Mouse (Mus musculus) 3T3-L1 (cell line): ENCODE results near the gene Afap1.

Source experiments
- DNase-seq: peaks from one replicate; pipeline ENCODE4 v3.0.0-alpha.2; 2015; ENCODE audit warnings: low read depth, low spot score

Gene Afap1

DNA sequence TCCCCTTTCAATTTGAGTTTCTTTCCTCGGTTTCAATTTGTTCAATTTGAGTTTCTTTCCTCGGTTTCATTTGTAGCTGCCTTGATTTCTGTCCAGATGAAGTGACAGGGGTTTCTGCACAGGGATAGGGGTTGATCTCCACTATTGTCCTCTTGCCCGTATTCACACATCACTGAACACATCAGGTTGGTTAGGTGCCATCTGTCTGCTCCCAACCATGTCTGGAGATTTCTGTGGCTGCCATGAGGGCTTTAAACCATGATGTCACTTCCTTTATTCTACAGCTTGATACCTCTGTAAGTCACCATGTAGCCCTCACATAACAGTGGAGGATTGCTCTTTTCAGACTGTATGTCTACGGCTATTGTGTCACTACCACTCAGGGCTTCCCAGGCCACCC, 4.0 kb downstream of the Afap1 start:
- DNase-seq: no peak

DNA sequence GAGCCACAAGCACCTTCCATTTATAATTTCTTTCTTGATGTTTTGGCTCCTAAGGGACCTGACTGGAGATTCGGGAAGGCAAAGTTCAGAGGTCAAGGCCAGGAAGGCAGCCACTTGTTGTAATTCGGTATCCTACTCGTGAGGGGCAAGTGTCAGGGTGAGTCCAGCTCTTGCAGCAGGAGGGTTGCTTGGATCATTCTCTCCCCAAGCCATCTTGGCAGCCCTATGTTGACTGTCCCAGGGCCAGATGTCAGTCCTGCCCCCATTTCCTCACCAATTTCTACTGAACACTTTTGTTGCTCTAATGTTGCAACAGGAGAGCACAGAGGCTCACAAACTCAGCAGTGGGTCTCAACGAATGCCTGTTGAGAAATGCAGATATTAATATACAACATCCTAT, 5.0 kb downstream of the Afap1 start:
- DNase-seq: no peak

DNA sequence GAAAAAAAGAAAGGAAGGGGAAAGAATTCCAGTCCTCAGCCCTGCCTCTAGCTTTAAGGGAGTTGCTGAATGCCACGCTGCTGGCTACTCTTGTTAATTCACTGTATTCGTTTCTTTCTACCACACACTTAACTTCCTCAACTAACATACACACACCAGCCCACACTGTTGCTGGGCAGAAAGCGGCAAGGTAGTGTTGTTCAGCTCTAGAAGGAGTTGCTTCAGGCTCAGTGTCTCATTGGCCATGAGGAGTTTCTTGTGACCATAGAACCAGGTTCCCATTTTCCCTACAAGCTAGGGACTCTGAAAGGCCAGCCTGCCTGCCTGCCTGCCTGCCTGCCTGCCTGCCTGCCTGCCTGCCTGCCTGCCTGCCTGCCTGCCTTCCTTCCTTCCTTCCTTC, 5.9 kb downstream of the Afap1 start:
- no peak for DNase-seq

DNA sequence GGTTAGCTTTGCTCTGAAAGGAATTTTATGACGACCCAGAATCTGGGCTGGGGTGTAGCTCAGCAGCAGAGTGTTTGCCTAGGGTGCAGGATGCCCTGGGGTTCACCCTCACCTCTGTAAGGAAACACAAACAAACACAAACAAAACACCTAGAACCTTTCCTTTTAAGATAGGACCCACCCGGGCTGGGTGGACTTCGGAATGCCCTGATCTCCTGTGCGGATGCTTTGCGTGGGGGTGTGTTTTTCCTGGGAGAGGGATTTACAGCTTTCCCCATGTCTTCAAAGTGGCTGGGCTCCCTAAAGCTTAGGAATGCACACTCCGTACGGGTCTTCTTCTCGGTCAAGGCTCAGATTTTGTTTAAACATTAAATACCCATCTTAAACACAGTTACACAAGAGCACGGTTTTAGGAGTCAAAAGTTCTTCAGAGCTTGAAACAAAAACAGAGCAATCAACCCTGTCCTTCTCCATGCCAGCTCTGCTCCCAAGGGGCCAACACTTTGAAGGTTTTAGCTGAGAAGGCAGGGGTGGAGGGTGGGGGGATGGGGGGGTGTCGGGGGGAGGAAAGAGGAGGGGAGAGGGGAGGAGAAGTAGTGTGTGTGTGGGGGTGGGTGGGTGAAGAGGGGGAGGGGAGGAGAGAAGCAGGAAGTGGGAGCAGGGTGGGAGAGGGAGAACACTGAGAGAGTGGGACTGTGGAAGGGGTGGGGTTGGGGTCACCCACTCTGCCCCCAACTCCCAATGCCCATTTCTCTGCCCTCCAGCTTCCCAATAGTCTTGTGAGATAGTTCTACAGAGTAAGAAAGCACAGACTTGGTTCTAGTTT, 7.5 kb downstream of the Afap1 start:
- no peak for DNase-seq

DNA sequence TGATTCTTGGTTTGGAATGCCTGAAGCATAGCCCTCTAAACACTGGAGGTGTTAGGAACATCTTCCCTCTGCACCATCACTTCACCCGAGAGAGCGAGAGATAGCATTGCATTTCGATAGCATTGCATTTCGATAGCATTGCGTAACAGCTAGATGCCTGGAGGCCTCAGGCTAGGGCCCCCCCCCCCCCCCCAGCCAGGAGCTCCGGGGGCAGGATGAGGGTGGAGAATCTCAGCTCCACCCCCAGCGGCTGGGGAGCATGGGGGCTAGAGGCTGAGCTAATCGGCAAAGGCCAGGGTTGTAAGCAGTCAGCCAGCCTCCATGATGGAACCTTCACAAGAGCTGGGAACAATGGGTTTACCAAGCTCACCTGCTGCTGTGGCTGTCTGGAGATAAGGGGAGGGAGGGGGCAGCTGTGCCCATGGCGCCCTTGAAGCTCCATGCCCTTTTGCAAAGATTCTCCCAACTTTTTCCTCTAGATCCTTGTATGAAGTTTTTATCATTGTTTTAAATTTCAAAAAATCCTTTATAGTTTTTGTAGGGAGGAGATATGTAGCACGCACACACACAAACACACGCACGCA, 8.2 kb downstream of the Afap1 start:
- no peak for DNase-seq

DNA sequence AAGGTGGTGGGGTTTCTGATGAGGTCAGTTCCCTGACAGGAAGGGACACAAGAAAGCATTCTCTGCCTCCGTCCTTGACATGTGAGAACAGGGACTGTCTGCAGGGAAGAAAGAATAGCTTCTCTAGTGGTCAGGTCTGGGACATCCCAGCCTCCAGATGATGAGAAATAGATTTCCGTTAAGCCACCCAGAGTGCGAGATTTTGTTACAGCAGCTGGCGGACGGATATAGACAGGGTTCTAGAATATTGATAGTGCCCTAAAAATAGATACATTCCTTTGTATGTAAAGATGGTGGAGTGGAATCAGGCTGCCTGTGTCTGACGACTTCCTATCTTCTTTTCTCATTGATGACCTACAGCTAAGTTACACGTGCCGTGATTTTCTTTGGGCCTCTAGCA, 10.3 kb downstream of the Afap1 start:
- DNase-seq: no peak

DNA sequence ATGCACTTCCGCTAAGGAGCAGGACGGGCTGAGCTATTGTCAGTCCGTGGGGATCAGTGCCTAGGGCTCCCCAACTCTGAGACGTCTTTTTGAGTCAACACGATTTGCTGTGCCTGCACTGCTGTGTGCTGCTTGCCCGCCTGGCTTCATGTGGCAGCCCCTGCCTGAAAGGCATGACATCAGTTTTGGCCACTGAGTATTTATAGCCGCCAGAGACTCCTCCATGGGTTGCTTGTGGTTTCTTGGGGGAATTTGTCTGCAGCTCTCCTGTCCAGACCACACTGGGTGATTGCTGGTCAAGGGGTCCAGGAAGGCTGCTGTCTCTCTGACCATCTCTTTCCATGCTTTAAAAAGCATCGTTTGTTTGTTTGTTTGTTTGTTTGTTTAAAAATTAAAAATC, 12.2 kb downstream of the Afap1 start:
- peak; percentile 54 for DNase-seq

DNA sequence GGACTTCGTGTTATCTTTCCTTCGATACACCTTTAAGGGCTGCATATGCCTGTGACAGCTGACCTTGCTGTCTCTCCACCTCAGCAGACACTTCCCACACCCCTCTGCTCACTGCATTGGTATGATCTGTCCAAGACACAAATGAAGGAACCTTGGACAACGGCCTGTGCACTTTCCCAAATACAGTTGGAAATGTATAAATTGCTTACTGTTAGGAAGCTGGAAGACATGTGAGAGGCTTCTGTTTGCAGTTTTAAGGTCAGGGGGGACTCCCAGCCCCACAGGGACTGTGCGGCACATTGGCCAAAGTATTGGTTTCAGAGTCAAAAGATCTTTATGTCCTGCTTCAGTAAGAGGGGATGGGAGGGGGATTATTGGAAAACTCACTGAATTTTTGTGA, 14.0 kb downstream of the Afap1 start:
- DNase-seq: no peak

DNA sequence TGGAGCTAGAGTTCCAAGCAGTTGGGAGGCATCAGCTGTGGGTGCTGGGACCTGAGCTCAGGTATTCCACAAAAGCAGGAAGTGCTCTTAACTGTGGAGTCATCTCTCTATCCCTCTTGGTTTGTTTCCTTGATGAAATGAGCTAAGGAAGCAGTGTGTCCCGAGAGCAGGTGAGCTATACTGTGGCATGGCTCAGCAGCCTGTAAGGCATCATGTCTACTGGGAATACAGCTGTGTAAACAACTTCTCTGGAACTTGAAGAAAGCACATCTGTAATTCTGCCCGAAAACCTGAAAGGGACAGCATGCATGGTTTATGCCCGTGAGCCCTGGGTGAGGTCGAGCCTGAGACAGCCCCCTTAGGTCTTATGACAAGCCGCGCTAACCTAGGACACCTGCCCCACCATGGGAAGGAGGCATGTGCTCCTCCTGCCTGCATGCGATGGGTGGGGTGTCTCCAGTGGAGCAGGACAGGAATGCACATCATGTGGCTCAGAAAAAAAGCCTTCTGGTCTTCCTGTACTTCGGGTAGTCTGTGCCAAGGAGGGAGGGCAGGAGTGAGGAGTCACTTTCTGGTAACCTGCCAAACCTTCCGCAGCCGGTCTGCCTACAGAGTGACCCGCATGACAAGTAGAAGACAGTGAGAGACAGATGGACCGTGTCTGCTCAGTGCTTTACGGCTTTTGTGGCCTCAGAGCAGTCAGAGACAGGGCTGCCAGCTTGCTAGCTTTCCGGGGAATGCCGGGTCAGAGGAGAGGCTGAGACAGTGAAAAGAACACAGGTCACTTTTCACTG, 14.7 kb downstream of the Afap1 start:
- DNase-seq: peak; percentile 98

DNA sequence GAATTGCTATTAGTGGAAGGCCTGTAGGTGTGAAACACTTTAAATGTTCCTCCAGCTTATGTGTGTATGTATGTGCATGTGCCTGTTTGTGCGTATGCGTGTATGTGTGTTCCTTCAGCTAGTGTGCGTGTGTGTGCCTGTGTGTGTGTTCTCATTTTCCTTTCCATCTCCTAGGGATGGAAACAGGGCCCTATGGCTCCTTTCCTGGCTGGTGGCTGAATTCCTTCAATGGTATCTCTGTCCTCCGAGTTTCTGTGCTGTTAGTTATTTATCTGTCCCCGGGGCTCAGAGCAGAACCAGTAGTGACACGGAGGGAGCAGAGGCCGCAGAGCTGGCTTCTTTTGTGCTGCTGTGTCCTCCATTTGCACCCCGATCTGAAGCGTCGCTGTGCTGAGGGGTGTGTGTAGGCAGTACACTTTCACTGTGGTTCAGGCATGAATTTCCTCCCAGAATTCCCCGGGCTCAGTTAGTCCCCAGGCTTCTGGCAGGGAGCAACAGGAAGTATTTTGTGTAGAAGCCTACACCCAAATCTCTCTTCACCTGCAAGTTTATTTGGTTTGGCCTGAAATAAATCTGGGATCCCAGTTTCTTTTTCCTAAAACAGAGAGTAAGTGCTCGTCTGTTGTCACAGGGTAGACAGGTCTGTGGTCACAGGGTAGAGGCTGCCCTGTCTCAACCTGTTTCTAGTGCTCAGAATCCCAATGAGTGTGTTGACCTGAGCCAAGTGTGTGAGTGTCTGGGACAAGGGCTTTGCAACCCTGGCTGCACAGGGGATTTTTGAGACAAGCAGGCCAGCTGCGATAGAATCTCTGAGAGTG, 15.7 kb downstream of the Afap1 start:
- DNase-seq: no peak

DNA sequence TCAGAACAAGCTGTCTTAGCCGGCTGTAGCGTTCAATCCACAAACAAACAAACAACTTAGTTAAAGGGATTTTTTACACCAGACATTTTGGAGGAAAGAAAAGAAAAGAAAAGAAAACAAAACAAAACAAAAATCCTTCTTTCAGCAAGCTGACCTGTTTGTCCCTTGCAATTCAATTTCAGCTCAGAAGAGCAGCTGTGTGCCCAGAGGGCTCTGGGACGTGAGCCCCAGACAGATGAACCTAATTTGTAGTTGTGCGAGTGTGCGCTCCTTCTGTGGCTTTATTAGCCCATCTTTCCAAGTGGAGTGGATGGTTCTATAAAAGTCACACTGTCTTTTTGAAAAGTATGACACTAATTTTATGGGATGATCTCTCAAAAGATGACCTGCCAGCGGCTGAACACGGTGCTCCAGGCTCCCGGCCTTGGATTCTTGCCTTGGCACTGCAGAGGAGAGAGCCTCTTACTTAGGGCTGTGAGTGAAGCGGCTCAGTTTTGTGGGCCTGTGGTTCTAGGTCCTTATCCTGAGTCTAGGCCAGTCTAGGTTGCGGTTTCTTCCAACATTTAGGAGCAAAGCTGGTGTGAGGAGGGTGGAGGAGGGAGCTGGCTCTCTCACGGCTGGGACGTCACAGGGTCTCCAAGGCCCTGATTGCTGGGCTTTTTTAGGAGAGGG, 22.6 kb downstream of the Afap1 start:
- no peak for DNase-seq

DNA sequence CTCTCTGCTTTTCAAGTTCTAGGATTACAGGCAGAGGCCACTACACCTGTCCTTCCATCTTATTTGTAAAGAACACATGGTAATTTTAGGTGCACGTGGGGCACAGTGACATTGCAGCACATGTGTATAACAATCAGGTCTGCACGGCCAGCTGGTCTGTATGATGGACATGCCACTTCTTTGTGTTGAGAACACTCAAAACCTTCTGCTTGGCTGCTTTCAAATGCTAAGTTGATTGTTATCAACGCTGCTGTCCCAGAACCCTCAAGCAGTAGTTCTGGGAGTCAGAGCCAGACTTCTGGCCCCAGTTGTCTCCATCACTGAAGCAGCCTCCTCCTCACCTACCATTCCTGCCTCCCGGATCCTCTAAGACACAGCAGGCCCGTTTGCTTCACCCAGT, 23.5 kb downstream of the Afap1 start:
- DNase-seq: no peak

DNA sequence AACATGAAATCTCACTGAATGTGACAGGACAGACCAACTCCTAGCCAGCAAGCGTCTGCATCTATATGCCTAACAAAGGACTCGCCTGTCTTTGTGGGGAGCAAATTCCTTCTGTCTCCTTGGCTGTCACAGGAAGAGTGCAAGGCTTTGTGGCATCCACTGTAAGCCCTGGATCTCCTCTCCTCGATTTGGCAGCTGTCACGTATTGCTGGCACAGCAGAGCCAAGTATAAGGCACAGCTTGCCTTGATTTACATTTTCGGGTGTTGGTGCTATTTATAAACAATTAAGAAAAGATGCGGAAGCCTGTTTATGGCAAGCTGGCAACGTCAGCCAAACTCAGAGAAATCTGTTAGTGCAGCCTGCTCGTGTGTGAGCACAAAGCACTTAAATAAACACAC, 25.3 kb downstream of the Afap1 start:
- DNase-seq: no peak

DNA sequence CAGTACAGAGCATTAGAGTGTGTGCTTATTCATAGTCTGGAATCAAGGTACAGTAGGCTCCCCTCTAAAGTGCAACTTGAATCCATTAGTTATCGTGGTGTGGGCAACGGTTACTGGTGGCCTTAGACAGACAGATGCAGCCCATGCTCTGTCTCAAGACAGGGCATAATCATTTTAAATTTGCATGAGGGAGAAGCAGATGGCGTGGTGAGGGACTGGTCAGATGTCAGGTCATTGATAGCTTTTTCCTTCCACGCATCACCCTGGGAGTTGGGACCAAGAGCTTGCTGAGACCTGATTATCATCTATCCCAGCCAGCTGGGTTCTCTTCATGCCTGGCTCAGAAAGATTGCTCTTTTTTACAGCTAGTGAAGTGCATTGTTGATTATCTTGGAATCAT, 27.0 kb downstream of the Afap1 start:
- DNase-seq: no peak

DNA sequence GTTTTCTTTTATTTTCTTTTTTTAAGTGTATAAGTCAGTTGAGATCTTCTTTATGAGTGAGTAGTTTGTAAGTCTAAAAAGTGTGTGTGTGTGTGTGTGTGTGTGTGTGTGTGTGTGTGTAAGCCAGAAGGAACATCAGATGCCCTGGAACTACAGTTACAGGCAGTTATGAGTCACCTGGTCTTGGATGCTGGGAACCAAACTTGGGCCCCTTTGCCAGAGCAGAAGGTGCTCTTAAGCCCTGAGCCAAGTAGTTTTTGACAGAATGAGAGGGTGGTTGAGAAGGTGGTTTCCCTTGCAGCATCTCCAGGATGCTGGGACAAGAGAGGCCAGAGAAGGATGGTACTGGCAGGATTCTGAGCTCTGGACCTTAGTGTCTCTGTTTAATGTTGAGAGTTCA, 27.4 kb downstream of the Afap1 start:
- DNase-seq: peak; percentile 53

DNA sequence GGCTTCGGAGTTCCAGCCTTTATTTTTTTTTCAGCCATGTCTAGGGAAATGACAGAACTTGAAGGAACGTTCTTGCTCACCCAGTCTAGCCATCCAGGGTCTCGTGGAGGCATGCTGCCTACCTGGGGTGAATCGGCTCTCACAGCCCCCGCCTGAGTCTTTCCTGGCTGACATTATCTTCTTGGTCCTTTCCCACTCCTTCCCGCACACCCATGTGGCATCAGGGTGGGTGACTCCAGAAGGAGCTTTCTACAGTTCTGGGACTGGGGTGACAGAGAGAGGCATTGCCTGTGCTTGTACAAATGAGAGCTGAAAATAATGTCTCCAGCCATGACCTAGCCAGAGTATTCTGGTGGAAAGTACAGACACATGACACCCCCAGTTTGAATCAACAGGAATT, 28.0 kb downstream of the Afap1 start:
- DNase-seq: no peak

DNA sequence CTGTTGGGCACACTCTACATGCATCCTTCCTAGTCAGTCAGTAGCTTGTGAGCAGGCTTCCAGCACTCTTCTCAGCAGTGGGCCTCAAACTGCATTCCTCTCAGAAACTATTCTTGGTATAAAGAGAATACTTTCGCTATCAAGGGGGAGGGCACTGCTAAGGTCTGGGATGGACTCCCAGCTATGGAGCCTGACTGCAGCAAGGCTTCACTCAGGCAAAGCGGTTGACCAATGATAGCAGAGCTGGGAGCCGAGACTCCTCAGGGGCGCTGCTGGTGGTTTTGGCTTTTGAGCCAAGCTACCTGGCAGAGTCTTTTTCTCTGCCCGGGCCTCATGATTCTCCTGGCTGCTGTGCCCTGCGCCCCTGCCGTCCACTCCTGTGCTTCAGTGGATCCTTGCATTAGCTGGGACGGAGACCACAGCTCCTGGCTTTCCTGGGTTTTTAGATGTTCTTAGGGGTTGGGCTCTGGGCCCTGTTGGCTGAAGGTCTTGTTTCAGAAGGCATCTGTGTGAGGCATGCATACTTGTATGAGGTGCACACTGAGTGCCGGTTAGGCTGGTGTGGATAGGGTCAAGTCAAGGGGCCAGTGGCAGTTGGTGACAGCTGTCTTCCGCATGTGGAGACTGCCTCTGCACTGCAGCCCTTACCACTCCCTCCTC, 28.6 kb downstream of the Afap1 start:
- DNase-seq: peak; percentile 81

DNA sequence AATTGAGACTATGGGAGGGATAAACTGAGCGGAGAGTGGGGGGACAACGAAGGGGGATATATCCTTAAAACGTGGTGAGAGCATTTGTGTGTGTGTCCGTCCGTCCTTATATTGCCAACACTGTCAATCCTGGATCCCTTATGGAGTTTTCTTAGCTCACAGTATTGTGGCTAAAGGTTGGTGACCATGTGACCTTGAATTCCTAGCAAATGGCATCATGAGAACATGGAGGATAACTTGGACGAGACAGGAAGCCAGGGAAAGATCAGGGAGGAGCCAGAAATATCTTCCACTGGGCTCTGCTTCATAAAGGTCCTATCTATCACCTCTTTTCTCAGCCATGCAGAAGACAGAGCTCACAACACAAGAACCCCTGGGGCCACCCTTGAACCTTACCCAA, 30.3 kb downstream of the Afap1 start:
- peak; percentile 86 for DNase-seq

DNA sequence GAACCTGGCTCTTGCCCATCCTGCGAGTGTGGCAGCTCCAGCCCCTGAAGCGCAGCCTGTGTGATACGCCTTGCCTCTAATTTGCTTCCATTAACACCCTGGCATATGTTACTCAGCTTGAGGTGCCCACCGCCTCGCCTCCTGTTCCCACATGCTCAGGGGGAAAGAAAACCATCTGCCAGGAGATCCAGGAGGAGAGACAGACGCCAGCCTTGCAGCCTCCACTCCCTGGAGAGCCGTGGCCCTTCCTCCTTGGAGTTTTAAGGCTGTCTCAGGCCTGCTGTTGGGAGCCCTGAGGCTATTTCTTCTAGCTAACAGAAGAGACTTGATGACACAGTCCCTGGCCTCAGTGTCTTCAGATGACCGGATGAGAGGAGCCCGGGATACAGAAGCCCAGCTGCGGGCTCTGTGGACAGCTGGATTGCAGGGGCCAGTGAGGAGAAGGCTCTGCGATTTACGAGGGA, 32.1 kb downstream of the Afap1 start:
- DNase-seq: no peak

DNA sequence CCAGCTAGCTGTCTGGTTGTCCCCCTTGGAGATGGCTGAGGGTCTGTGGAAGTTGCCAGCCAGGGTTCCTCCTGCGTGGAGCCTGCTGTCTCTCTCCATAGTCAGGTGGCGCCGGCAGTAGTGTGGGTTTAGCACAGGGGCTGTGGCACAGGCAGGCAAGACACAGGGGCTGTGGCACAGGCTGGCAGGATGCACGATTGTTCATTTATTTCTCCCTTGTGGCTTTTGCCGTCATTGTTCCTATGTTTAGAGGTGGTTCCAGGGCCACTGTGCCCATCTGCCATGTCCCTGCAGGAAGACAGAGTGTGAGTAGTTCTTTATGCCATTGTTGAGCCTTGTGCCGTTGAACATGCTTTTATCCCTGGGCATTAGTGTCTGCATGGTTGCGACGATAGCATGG, 33.4 kb downstream of the Afap1 start:
- DNase-seq: no peak

DNA sequence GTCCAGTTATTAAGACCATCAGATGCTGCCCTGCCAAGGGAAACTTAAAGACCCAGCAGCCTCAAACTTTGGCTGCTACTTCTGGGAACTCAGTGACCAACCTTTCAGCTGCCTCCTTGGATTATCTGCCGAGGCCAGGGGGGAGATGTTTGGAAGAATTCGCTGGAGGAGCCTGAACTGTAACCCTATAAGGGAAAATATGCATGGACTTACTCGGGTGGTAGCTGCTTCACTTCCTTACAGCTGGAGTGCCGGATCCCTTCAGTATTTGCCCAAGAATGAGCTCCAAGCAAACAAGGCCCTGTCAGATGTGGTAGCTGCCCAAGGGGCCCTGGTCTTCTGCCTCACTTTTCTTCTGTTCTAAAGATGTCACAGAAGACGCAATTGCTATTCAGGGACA, 38.2 kb downstream of the Afap1 start:
- no peak for DNase-seq
